Mouse (Mus musculus) lung, postnatal 25 days (tissue): ENCODE results near the gene Fbxo6.

Source experiments
- DNase-seq: peaks from one replicate; pipeline ENCODE4 v3.0.0; 2022; ENCODE audit warnings: low spot score

The Fbxo6 gene

DNA sequence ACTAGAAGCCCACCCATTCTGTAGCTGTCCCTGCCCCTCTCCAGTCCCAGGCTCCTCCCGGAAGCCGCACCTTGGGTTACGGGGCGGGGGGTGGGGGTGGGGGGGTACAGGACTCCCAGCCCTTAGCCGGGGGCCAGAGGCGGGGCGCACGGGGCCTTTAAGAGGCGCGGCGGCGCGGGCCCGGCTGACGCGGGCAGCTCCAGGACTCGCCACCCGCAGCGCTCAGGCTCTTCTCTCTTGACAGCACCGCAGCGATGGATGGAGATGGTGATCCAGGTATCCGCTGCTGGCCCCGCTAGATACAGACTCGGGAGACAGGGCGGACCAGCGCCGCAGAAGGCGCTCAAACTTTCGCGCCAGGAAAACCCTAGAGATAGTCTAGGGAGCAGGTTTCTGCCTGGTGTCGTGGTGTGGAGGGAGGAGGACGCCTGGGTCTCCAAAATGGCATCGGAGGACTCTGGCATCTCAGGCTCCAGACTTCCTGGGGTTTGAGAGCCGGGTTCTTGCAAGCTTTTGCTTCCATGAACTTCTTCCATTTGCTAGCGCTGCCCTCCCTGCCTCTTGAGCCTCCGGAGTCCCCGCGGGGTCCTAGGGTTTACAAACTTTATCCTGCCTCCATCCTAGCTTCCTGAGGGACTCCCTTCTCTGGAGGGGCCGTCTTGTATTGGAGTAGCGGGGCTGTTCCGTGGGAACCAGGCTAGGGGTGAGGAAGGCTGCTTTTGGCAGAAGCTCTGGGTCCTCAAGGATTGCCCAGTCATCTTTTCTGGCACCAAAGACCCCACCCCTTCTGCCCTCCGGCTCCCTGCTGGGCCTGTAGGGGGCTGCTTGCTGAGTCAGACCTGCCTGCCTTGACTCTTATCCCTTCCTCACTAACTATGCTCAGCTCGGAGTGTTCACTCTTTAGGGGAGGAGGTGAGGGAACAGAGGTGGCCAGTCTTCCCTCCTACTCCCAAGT, 8.8 kb upstream of the Fbxo6 start, which contains the start of the genes Fbxo44 and Fbxo2:
Fbxo44 (minus strand) TSS at position 47 of the 955 bp plus-strand sequence.
Fbxo2 (plus strand) TSS at position 186 of the 955 bp plus-strand sequence.
- no peak for DNase-seq

DNA sequence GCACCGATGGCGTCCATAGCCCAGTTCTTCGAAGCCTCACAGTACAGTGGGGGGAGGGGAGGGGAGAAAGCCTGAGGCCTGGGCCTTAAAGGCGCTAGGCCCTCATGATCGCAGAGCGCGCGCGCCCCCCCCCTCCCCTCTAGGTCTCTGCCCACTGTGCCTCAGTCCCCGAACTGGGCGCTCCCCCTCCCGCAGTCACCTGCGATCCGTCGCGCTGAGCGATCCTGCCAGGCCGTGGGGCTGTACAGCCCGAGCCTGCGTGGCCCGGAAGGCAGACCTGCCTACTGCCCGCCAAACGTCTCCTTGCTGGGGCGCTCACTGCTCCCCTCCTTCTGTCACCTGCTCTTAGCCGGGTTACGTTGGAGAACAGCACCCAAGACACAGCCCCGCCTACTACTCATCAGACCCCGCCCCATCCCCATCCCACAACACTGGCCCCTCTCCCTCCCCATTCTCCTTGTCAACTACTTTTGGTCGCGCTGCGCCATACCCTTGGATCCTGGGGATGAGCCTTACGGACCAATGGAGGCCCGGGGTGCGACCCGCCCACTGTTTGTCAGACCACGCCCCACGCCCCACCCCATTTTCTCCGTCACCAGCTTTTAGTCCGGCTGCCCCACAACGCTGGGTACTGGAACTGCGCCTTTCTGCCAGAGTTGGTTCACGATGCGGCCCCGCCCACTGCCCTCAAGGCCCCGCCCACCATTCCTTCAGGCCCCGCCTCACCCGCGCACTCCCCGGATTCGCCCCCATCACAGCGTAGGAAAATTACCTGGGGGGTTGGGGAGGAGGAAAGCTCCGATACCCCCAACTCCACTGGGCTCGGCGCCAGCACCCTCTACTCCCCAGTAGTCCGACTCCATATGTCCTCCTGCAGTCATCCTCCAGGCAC, 7.8 kb upstream of the Fbxo6 start:
- peak; percentile 93 for DNase-seq

DNA sequence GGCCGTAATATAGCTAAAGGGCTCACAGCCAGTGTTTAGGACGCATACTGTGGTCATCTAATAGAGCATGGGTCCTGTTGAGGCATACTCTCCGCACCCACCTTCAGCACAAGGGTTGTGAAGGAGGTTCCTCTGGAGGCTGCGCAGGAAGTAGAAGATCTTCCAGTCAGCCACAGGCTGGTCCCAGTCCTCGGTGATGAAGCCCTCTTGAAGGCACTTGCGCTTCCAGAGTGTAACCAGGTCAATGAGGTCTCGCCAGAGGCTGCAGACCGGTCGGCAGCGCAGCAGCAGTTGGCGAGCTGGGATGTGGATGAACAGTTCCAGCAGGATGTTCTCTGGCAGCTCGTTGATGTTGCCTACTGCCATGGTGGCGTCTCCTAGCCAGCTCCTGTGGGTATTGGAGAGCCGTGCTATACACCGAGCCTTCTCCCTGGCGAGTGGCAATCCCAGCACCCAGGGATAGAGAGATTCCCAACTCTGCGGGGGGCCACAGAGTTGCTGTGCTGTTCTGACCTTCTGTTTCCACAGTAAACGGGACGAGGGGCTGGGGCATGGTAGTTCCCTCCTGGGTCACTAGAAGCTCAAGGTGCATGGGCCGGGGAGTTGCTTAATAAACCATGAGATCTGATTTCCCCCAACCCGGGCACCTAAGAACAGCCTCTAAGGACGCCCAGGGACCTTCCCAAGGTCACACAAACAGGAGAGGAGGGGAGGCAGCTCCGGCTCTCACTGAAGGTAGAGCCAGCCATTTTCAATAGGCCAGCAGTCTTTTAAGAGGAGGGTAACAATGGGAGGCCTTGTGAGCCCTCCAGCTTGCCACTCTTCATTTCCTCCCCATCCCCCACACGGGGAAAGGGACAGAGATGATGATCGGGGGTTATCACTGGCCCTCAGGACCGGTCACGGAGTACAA, 6.8 kb upstream of the Fbxo6 start:
- DNase-seq, result no peak

DNA sequence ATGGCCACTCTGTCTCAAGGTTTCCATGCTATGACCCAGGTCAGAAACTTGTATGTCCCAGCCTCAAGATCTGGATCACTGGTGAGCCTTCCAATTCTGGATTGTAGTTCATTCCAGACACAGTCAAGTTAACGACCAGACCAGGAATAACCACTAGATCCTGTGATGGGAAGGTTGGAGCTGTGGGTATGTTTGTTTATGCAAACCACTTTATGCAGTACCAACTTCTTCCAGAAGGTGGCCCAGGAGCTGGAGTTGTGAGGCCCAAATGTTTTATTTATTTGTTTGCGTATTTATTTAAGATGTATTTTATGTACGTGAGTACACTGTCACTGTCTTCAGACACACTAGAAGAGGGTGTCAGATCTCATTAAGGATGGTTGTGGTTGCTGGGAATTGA, 3.0 kb upstream of the Fbxo6 start:
- DNase-seq, result no peak

DNA sequence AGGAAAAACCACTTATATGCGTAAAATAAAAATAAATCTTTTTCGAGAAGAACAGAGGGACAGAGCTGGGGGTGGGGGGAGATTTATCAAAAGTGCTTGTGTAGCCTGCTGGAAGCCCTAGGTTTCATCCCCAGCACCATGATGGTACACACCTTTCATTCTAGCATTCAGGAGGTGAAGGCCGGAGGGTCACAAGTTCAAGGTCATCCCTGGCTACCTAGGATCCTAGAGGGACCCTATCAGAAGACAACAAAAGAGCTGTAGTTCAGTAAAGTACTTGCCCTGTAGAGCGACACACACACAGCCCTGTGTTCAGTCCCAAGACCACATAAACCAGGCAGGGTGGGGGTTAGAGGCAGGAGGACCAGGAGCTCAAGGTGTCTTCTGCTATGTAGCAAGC, 2.1 kb upstream of the Fbxo6 start:
- DNase-seq, result no peak

DNA sequence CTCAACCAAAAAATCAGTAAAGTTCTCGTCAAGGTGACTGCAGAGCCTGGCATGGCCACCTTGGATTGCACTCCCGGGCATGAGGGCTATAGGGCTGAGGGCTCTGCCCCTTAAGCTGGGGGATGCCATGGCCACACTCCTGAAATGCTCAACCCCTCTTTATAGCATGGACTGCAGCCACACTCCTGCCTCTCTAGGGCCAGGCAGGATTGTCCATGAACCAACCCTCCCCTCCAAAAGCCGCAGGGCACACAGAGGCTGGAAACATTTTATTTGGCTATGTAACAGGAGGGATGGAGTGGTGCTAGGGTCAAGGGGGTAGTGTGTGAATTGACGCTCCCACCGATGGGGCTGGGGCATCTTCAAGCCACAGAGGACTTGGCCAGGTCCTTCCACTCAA, 607 bp upstream of the Fbxo6 start:
- DNase-seq, result no peak

DNA sequence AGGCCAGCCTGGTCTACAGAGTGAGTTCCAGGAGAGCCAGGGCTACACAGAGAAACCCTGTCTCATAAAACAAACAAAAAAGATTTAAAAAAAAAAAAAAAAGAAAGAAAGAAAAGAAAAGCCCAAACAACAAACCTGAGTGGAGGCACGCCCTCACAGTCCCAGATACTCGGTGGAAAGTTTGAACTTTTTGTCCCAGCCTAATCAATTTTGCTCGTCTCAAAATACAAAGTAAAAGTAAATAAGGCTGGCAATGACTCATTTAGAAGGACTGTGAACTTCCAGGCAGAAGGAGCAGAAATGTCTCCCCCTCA, 1.0 kb downstream of the Fbxo6 start:
- no peak for DNase-seq

DNA sequence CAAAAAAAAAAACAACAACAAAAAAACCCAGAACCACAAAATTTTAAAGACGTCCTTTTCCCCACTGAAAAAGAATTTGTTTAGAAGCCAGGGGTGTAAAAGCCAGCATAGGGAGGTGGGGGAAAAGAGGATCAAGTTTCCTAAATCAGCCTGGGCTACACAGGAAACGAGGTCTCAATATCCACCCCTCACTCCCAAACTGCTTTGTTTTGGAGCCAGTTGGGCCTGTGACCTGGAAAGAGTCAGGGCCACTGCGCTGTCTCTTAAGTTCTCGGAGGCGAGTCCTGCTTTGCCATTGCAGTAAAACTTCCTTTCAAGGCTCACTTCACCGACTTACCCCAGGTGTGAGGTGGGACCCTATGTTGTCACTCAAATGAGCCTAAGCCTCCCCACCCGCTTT, 1.7 kb downstream of the Fbxo6 start:
- DNase-seq, result no peak

DNA sequence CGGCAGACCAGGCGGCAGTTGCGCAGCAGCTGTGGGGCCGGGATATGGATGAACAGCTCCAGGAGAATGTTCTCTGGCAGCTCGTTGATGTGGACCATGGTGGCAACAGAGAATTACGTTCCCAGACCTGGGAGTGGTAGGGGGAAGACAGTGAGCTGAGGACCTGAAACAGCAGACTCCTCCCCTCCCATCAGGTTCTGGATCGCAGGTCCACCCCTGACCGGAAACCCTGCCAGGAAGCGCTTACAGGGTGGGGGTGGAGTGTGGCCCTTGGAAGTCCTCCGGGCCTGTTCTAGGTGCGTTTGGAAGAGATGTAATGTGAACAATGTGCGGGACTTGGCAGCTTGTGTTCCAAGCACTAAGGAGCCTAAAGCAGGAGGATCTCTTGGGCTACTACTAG, 2.4 kb downstream of the Fbxo6 start:
- peak; percentile 28 for DNase-seq

DNA sequence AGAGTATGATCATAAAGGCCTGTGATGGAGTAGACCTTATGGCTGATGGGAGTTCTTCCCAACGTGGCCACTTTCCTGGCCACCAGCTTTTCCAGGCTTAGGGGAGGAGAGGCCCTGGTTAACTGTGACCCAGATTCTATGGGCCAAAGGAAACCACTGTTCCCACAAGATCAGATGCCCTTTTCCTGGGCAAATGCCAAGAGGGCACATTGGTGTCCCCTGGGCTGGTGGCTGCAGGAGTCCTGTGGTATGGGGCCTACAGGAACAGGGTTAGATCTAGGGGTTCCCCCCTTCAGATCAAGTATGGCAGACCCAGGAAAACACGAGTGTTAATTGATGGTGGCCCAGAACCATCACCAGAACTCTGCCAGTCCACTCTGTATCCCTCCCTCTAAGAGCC, 4.2 kb downstream of the Fbxo6 start:
- no peak for DNase-seq

DNA sequence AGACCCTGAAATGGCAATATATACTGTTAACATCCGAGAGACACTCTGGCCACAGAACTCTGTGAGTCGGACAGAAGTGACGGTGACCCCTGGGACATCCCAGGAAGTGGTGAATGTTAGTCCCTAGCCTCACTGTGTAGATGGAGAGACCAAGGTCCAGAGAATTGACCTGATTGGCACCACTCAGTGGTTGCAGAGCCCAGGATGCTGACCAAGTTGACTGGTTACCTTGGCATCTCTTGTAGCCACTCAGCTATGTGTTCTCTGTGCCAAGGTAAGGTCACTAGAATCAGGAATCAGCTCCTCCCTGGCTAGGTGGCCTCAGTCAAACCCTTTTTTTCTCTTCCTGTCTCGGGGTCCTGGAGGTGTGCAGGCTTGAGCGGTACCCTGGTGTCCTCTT, 8.2 kb downstream of the Fbxo6 start:
- no peak for DNase-seq

DNA sequence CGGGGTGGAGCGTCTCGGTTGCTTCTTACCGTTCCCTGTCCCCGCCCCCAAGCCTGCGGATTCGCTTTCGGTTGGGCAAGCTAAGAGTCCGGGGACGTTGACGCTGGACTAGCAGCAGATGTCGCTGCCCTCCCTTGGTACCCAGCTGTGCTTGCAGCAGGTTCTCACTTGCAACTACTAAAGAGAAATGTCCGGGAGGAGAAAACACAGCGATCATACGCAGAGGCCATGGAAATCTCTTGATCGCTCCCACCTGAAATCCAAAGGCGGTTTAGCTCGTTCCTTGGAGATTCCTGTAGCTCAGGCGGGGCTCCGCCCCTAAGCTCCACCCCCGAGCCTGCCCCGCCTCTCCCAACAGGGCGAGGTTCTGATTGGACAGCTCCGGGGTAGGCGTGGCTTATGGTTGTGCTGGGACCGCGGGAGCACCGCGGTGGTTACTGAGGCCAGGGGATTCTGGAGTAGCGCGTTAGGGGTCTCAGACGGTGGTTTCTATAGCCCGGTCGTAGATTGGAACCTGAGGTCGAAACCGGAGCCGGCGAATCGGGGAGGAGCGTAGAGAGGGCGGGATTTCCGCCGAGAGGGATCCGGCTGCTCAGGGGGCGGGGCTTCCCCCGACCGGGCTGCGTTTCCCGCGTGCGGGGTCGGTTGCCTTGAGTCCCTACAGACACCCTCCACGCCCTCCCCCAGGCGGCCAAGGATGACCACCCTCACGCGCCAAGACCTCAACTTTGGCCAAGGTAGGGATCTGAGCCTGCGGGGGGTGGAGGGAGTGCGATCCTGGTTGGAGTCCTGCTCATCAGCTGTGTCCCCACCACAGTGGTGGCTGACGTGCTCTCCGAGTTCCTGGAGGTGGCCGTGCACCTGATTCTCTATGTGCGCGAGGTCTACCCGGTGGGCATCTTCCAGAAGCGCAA, 11.6 kb downstream of the Fbxo6 start:
- peak; percentile 95 for DNase-seq

DNA sequence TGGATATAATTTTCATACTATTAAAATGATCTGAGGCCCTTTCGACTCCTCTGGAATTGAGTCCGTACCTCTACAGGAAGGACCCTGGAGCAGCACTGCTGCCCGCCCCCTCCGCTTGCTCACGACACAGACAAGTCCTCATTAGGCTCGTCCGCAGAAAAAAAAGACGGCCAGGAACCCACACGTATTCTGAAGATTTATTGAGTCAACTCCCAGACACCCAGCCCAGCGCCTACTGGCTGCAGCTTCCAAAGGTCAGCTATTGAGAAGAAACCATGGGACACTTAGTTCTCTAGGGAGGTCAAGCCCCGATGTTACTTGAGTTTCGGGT, 12.2 kb downstream of the Fbxo6 start:
- DNase-seq, result no peak

DNA sequence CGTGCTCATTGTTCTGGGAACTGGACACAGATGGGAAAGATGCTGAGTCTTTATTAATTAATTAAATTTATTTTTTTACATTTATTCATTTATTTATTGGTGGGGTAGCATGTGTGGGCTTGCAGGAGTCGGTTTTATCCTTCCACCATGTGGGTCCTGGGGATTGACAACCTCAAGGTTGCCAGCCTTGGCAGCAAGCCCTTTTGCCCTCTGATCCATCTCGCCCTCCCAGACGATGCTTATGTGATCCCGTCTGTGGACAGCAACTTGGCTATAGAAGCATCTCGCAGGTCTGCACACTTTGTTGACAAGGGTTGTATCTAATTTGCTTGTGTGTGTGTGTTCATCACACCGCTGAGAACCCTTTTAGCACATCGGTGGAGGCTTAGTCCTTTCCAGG, 14.4 kb downstream of the Fbxo6 start:
- DNase-seq, result no peak

DNA sequence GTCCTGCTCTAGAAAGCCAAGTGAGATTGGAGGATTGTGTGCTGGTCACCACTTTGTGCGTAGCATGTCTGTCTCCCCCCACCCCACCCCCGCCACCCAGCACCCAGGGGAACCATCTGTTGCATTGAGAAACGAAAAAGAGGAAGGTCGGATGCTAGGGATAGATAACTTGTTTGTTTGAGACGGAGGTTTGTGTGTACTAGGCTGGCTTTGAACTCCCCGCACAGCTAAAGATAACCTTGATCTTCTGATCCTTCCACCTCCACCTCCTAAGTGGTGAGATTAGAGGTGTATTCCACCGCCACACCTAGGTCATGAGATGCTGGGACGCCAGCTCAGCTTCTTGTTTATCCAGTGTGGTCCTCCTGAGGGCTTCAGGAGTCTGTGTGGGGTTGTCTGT, 17.0 kb downstream of the Fbxo6 start:
- no peak for DNase-seq

DNA sequence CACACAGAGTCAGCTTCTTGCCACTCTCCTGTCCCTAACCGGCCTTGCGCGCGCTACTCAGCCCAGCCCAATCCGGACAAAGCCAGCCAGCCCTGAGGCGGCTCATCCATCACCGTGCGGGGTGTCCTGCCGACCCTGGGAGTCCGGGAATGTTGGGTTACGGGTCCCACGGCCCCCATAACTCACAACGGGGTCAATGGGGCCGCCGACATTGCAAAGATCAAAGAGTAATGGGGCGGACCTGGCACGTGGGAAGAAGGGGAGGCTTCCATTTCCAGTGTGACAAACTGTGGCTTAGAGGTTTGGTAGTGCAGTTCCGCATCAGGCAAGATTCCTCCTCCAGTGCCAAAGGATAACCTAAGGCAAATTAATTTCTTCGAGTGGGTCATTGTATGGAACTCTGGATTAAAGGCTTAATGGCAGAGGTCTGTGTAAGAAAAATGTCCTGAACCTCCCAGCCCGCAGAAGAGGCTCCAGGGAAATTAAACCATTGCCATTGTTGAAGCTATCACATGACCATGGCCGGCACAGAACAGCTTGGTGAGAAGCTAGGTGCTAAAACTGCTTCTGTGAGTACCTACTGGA, 20.4 kb downstream of the Fbxo6 start:
- no peak for DNase-seq

DNA sequence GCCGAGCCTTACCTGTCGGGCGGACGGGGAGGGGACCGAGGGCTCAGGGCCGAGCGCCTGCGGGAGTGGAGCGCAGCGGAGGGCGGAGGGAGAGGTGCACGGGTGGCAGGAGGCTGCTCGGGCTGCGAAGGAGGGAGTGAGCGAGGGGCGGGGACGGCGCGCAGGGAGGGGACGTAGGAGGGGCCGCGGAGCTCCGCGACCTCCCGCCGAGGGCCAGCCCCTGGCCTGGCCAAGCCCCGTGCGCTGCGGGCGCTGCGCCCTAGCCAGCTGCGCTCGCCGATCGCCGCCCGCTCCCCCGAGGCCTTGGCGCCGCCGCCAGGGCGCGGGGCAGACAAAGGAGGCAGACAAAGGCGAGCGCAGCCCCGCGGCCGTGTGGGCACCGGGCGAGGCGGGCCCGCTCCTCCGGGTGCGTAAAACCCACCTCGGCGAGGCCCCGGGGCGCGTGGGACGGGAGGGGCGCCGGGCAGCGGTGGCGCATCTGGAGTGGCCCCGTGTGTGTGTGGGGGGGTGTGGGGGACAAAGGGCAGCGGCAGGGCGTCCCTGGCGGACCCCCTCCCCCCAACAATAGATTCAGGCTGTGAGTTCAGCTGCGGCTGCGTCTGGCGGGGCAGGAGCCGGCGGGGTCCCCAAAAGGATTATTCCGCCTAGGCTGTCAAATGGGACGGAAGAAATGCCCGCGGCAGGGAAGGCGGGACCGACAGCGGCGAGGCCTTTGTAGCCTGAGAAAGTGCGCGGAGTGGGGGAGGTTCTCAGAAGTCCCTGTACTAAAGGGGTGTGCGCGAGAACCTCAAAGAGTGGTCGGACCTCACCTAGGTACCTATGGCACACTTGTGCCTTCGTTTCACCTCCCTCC, 21.2 kb downstream of the Fbxo6 start, which contains the start of gene Draxin:
Draxin (minus strand) TSS at position 138 of the 853 bp plus-strand sequence.
- peak; percentile 16 for DNase-seq

DNA sequence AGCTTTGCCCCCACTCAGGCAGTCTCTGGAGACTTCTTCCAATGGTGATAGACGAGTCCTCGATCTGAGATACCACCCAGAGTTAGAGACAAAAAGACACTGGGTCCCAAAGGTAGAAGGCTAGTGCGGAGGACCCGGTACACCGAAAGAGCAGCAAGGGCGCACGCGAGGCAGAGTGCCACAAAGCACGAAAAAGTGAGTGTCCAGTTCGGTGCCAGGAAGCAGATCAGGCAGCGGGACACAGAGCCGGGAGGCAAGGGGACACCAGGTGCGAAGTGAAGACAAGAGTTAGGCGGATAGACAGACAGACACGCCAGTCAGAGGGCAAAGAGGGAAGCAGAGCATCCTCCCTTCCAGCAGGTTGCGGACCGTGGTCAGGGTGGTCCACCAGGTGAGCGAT, 21.8 kb downstream of the Fbxo6 start, which contains the start of gene Mad2l2:
Mad2l2 (plus strand) TSS at position 252 of the 400 bp plus-strand sequence.
- no peak for DNase-seq

DNA sequence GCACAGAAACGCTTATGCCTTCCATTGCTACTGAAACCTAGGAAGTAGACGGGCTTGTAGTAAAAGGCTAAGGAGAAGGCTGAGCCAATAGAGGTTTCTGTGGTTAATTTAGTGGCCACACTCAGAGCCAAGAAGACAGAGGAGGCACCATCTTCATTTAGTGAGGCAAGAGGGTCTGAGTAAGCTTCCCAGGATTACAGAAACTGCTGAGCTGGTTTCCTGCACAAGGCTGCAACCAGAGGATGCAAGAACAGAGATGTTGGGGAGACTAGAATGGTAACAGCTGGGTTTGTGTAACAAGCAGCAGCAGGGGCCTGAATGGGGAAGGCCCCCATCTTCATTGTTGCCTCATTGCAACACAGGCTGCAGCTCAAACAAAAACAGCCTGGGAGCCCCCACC, 23.3 kb downstream of the Fbxo6 start:
- no peak for DNase-seq
